Mouse (Mus musculus) cerebellum, adult 9-11 months (tissue): ENCODE measurements at regions not wholly inside any gene's neighbourhood (a gene's known extent, or its start where the extent isn't known, plus 50 kb on each side); places are given as distances from the start of the nearest gene placed in this dataset.
"Not testable (repeated sequence)": the region's sequence is repeated elsewhere in the genome, so short reads cannot be mapped to it uniquely, and the experiment has no call there.

Source experiments
- DNase-seq: peaks from one replicate; pipeline ENCODE4 v3.0.0; 2022

- DNase-seq = peak; percentile 34
Measured at GRCm38 (mm10) chr6:31897001-31897400, 153.0 kb upstream of the 1700012A03Rik start.

DNA sequence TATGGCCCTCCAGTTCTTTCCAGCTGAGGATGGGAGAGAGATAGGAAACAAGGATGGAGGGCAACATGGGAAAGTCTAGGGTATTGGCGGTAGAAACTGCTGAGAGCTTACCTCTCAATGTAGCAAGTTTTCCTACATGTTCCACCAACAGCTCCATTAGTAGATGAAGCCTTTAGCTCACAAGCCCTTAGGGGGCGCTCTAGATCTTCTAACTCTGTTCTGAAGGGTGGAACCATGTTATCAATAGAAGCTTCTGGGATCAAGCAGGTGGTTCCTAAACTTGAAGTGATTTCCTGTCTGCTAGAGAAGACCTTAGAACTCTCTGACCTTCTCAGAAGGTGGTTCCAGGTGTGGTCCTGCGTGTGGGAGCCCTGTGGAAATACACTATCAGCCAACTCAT, 154.2 kb upstream of the 1700012A03Rik start:
- no peak for DNase-seq

- no peak for DNase-seq
Measured at GRCm38 (mm10) chr6:31886931-31887330, 163.1 kb upstream of the 1700012A03Rik start.

GRCm38 (mm10) chr6:31885196-31885595, 164.8 kb upstream of the 1700012A03Rik start:
- DNase-seq = not testable (repeated sequence)

DNA sequence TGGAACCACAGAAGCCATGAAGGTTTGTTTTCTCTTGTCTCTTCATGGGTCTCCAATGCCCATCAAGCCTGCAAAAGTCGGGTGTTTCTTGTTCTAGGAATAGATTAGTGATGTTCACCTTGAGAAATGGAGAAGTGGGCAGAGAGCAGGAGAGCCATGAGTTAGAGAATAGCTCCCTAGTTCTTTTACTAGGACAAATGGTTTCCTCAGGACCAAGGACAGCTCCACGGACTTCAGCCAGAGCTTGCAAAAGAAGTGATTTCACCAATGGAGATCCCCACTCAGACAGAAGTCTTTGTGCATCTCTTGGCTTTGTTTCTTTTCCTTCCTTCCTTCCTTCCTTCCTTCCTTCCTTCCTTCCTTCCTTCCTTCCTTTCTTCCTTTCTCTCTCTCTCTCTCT, 166.3 kb upstream of the 1700012A03Rik start:
- DNase-seq = no peak

- no peak for DNase-seq
Measured at GRCm38 (mm10) chr6:31874616-31875015, 175.4 kb upstream of the 1700012A03Rik start.

DNA sequence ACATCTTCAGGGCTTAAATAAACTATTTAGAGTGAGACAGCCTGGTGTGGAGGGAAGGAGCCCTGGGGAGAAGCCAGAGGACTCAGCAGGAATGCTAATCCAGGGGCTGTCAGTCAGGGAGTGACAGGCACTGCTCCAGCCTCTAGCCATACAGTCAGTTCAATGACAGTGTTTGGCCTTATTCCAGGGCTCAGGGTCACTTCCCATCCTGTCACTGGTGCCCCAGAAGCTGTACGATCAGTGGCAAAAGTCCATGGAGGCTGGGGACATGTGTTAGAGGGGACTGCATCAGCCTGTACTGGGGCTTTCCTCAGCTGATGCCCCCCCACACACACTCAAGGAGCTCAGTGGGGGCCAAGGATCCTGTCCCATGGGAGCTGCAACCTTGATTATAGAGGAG, 176.1 kb upstream of the 1700012A03Rik start:
- DNase-seq = no peak

DNA sequence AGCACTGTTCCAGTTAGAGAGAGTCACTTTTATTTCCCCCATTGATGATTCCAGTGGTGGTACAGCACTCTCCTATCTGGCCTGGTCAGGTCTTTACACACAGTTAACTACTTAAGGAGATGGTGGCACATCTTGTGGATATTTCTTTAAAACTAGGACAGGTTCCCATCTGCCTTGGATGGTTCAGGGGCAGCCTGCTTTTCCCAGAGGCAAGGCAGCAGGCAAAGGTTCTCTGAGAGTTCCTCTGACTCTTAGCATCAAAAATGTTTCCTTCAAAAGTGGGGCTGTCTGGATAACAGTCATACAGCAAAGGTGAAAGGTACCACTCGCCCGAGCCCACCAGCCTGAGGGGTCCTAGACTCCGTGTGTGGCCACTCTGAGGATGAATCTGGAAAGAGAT, 178.3 kb upstream of the 1700012A03Rik start:
- DNase-seq = no peak

DNA sequence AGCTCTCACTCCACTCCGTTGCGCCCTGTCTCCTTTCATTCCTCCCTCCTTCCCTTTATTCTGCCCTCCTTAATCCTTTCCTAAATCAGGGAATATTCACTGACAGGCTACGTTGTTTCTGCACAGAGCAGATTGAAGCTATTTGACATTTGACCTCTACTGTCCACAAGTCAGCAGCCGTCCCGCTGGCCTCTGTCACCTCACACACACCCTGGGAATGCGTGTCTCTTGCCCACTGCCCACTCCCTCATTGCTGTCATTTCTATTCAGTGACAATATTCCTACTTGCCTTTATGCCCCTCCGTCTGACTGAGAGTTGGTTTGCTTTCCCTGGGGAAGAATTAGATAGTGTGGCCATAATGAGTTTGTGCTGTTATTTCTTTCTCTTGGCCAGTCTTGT, 188.1 kb upstream of the 1700012A03Rik start:
- DNase-seq = no peak

DNA sequence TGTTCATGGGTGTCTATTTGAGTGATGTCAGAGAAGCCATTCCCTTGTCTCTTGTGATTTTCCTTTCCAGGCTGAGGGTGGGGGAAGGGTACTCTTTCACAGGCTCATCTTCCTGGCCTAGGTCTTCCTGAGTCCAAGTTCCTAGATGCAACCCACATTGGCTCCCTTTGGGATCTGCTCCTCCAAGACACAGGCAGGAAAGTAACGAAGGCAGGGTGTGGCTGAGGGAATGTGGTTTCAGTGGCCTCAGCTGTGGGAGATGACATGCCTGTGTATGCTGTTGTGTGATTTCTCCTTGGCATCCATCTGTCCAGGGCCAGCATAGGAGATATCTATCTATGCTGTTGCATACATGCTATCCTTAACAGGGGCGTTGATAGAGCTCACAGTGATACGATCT, 190.4 kb upstream of the 1700012A03Rik start:
- no peak for DNase-seq

DNA sequence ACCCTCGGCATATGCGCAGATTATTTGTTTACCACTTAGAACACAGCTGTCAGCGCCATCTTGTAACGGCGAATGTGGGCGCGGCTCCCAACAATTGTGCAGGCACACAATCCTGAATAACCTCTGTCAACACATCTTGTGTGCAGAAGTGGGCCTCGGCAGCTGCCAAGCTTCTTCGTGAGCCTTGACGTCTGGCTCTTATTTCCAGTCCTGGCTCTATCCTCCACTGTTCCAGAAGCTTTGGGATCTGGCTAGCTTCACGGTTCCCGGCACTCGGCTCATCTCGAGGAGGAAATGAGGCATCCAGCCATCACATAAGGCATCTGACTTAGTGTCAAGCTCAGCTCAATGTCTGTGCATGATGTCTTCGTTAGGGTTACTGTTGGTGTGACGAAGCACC, 195.8 kb upstream of the 1700012A03Rik start:
- no peak for DNase-seq

DNA sequence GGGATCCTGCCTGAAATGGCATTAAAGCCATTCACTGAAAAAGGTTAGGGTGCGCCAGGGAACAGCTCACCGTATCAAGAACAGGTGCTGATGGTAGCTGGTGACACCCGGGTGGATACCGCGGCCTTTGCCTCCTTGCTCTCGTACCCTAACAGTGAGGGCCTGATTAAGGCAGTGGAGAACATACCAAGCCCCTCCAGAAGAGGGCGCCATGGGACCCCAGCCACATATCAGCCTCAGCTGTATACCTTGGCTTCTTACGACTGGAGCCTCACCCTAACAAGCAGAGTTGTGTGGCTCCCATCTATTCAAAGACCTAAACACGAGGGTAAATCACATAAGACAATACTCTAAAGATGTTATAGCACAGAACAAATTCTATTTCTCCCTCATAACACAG, 203.7 kb upstream of the 1700012A03Rik start:
- no peak for DNase-seq

DNA sequence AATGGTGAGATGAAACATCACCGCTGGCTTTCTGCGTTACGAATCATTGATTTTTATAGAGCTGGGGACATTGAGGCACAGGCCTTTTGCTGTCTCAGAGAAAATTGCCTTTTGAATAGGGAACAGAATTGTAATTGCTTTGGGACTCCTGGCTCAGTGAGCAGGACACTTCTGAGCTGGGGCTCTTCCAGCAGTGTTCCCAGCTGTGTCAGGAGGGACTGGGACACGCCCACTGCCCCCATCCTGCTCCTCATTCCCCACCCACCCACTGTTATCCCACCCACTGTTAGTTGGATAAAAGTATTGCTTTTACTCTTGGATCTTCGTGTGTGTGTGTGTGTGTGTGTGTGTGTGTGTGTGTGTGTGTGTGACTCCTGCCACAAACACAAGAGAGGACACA, 204.4 kb upstream of the 1700012A03Rik start:
- DNase-seq = no peak

- no peak for DNase-seq
Measured at GRCm38 (mm10) chr6:31840621-31841020, 209.4 kb upstream of the 1700012A03Rik start.

DNA sequence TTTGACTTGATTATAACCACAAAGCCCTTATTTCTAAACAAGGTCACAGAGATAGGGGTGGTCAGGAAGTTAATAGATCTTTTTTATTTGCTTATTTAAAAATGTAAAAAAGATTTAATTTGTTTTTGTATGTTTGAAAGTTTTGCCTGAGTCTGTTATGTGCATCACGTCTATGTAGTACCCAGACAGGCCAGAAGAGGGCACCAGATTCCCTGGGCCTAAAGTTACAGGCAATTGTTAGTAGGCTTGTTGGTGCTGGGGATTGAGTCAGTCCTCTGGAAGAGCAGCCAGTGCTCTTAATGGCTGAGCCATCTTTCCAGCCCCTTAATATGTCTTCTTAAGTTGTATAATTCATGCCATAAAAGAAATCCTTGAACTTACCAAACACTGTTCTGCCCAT, 211.5 kb upstream of the 1700012A03Rik start:
- DNase-seq = no peak

GRCm38 (mm10) chr6:31835795-31836194, 214.3 kb upstream of the 1700012A03Rik start:
- DNase-seq = no peak

DNA sequence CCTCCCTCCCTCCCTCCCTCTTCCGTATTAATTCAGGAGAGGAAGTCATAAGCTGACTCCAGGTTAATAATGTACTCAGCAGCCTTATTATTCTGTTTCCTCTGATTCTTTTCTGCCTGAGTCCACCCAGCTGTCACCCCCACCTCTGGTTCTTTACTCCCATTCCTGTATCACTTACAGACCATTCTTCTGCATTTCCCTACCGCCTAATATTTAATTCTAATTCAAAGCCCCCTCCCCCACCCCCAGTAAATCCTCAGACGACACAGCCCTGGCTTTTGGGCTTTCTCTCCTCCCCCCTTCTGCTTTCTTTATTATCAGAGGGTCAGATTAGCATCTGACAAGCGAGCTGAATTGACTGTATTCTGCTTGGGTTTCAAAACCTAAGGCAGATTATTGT, 215.5 kb upstream of the 1700012A03Rik start:
- DNase-seq = no peak

DNA sequence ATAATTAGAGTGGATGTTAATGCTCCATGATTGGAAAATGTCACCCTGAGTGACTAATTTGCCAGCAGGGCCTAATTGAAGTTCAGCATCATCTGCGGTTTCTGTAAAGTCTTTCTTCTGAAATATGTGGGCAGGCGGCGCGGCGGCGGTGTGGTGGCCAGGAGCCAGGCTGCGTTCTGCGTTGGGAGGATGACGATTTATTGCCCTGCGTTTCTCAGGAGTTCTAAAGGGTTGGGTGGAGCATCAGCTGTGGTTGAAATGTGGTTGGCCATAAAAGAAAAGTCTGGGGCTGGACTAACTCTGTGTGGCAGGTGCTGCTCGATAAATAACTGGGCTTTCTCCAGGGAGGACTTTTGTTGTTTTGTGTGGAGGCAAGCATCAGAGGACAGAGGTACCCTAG, 219.4 kb upstream of the 1700012A03Rik start:
- DNase-seq = no peak

DNA sequence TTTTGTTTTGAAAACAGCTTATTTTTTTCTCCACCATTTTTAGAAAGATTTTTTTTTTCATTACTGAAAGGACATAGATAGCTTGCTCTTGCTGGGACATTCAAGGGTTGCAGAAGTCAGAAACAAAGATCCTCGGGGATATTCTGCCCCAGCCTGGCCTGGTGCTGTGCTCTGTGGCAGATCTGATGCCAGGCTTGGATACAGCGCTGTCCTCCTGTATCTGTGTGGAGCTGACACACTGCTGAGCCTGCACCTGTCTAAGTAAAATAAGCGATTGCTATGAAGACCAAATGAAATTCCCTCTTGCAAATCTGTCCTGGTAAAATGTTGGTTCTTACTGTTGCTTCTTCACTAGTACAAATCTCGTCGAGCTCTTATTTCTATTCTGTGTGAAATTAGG, 226.4 kb upstream of the 1700012A03Rik start:
- peak; percentile 63 for DNase-seq

DNA sequence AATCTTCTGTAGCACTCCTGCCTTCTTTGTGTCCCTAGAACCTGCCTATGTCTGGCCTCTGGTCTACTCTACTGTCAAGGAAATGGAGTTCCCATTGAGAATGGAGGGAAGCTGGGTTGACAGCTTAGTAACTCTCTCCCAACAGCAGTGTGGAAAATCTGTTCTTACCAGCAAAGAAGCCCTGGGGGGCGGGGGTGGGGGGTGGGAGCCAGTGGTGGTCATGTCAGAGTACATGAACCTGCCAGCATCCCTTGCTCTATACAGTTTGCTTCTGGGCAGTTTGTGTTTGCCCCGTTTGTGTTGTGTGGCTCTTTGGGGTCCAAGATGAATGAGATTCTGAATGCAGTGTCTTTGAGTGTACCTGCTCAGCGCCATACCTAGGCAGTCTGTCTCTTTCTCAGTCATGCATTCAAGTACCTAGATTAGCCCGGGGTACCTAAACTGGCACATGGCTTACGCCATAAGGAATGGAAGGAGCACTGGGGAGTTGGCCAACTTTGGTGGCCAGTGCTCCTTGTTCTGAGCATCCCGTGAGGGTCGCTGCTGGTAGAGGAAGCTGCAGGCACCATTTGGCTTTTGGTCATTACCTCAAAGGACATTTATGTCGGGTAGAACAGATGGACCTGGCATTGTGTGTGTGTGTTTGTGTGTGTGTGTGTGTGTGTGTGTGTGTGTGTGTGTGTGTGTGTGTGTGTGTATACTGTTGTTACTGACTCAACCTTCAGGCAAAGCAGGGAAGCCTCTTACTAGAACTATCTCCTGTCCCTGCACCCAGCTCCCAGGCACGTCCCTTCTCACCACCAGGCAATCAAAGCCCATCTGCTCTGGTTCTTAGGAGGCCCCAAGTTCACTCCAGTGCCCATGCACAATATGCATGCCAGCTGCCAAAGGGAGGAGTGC, 227.6 kb upstream of the 1700012A03Rik start:
- peak; percentile 60 for DNase-seq

DNA sequence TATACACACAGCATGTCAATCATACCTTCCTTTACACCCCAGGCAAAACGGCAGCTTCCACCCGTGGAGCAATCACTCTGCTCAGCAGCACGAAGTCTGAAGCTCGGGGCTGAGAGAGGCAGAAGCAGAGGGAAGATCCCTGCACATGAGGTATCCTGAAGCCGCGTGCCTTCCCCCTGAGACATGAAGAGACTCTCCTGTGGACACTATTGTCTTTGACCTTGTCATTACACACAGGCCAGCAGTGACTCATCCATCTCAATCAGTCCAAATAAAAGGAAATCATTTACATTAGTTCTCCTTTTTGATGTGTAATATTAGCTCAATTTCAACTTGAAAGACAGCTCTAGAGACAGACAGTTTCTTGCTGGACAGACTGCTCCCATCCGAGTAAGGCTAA, 228.4 kb upstream of the 1700012A03Rik start:
- no peak for DNase-seq

DNA sequence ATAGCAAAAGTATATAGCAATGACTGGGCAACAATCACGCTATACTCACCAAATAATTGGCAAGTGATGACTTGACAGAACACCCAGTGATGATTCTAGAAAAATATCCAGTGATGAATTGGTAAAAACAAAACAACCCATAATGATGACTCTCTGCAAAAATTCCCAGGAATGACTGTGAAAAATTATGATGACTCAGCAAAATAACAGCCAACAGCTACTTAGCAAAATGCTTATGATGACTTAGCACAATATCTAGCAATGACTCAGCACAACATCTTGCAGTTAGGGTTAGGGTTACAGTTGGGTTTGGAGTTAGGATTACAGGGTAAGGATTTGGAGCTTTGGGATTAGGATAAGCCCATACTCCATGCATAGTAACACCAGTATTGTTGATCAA, 232.4 kb upstream of the 1700012A03Rik start:
- DNase-seq = no peak

- DNase-seq = no peak
Measured at GRCm38 (mm10) chr6:31811890-31812289, 238.2 kb upstream of the 1700012A03Rik start.

- DNase-seq = no peak
Measured at GRCm38 (mm10) chr6:31810602-31811512, 239.2 kb upstream of the 1700012A03Rik start.
